Mouse (Mus musculus): ENCODE data around the gene Zbtb43.

DNA sequence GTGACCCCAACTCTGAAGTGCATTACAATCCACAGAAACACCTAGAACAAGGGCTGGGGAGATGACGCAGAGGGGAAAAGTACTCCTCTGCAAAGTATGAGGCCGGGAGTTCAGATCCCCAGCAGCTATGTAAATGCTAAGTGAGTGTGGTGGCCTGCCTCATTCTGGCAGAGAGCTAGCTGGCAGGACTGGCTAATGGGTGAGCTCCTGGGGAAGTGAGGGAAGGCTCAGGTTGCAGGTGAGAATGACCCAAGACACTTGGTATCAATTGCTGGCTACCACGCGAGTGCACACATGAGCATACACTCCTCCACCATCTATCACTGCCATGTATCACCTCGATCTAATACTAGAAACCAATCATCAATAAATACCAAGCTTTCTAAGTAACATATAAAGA is 12.1 kb downstream of the Zbtb43 start:
- no peak for TF ChIP-seq EP300 (IDR thresholded peaks at IDR 0.05; ENCODE audit: insufficient read depth, low read depth, low read length)
- TF ChIP-seq CTCF (IDR thresholded peaks at IDR 0.05; ENCODE audit: low read depth, low read length): no peak

Measured in ES-Bruce4 (cell line).